Mouse (Mus musculus): ENCODE results near the gene Ptprd.
"Not testable (repeated sequence)": the region's sequence is repeated elsewhere in the genome, so short reads cannot be mapped to it uniquely, and the experiment has no call there.

The Ptprd gene

GRCm38 (mm10) chr4:76448678-76449465, 1762.9 kb downstream of the Ptprd start:
- DNase-seq (ENCODE audit: low read depth, low spot score) = no peak

GRCm38 (mm10) chr4:76447396-76447795, 1764.4 kb downstream of the Ptprd start:
- DNase-seq (ENCODE audit: low read depth, low spot score) = no peak

GRCm38 (mm10) chr4:76444778-76445177, 1767.0 kb downstream of the Ptprd start:
- no peak for DNase-seq (ENCODE audit: low read depth, low spot score)

GRCm38 (mm10) chr4:76443553-76443952, 1768.2 kb downstream of the Ptprd start:
- DNase-seq (ENCODE audit: low read depth, low spot score) = no peak

GRCm38 (mm10) chr4:76440791-76441364, 1770.9 kb downstream of the Ptprd start:
- DNase-seq (ENCODE audit: low read depth, low spot score) = no peak

GRCm38 (mm10) chr4:76438496-76439079, 1773.2 kb downstream of the Ptprd start:
- no peak for DNase-seq (ENCODE audit: low read depth, low spot score)

- no peak for DNase-seq (ENCODE audit: low read depth, low spot score)
Observed at GRCm38 (mm10) chr4:76438068-76438467, 1773.7 kb downstream of the Ptprd start.

- DNase-seq (ENCODE audit: low read depth, low spot score) = no peak
Observed at GRCm38 (mm10) chr4:76435920-76436319, 1775.8 kb downstream of the Ptprd start.

- no peak for DNase-seq (ENCODE audit: low read depth, low spot score)
Observed at GRCm38 (mm10) chr4:76429769-76430168, 1782.0 kb downstream of the Ptprd start.

- not testable (repeated sequence) for DNase-seq (ENCODE audit: low read depth, low spot score)
Observed at GRCm38 (mm10) chr4:76427036-76427435, 1784.7 kb downstream of the Ptprd start.

- no peak for DNase-seq (ENCODE audit: low read depth, low spot score)
Observed at GRCm38 (mm10) chr4:76425230-76425575, 1786.6 kb downstream of the Ptprd start.

- no peak for DNase-seq (ENCODE audit: low read depth, low spot score)
Observed at GRCm38 (mm10) chr4:76424324-76425229, 1787.2 kb downstream of the Ptprd start.

- no peak for DNase-seq (ENCODE audit: low read depth, low spot score)
Observed at GRCm38 (mm10) chr4:76422113-76422512, 1789.6 kb downstream of the Ptprd start.

- DNase-seq (ENCODE audit: low read depth, low spot score) = no peak
Observed at GRCm38 (mm10) chr4:76419641-76420040, 1792.1 kb downstream of the Ptprd start.

GRCm38 (mm10) chr4:76417676-76418075, 1794.1 kb downstream of the Ptprd start:
- no peak for DNase-seq (ENCODE audit: low read depth, low spot score)

- DNase-seq (ENCODE audit: low read depth, low spot score) = no peak
Observed at GRCm38 (mm10) chr4:76415624-76416023, 1796.1 kb downstream of the Ptprd start.

- DNase-seq (ENCODE audit: low read depth, low spot score) = no peak
Observed at GRCm38 (mm10) chr4:76414591-76414990, 1797.2 kb downstream of the Ptprd start.

GRCm38 (mm10) chr4:76410053-76410452, 1801.7 kb downstream of the Ptprd start:
- DNase-seq (ENCODE audit: low read depth, low spot score) = no peak

- DNase-seq (ENCODE audit: low read depth, low spot score) = no peak
Observed at GRCm38 (mm10) chr4:76409159-76409558, 1802.6 kb downstream of the Ptprd start.

GRCm38 (mm10) chr4:76405862-76406454, 1805.8 kb downstream of the Ptprd start:
- DNase-seq (ENCODE audit: low read depth, low spot score) = no peak

GRCm38 (mm10) chr4:76403219-76403618, 1808.5 kb downstream of the Ptprd start:
- DNase-seq (ENCODE audit: low read depth, low spot score) = no peak

GRCm38 (mm10) chr4:76387887-76388286, 1823.9 kb downstream of the Ptprd start:
- no peak for DNase-seq (ENCODE audit: low read depth, low spot score)

Data from CD4-positive, CD25-positive, alpha-beta regulatory T cell, adult 2 months (primary cell).